Mouse (Mus musculus): ENCODE data around the gene Fam222a.

The Fam222a gene

DNA sequence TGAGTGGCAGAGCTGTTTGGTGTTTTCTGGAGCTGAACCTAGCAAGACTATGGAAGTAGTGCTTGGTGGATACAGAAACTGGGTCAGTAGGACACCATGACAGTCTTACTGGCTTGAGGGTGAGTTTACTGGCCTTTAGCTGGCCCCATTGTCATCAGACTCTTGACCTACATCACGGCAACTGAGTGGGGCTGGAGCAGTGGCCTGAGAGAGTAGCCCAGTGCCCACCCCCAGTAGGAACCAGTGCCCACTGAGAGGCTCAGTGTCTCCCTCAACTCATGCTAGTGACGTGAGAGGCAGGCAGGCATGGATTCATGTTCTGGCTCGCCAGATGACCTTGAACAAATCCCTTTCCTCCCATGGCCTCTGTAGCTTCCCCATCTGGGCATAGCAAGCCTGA lies 15.2 kb downstream of the Fam222a start:
- no peak for DNase-seq (ENCODE audit: extremely low read depth, low read depth)

- no peak for DNase-seq (ENCODE audit: extremely low read depth, low read depth)
Measured at GRCm38 (mm10) chr5:114583490-114584175, 15.8 kb downstream of the Fam222a start.

DNA sequence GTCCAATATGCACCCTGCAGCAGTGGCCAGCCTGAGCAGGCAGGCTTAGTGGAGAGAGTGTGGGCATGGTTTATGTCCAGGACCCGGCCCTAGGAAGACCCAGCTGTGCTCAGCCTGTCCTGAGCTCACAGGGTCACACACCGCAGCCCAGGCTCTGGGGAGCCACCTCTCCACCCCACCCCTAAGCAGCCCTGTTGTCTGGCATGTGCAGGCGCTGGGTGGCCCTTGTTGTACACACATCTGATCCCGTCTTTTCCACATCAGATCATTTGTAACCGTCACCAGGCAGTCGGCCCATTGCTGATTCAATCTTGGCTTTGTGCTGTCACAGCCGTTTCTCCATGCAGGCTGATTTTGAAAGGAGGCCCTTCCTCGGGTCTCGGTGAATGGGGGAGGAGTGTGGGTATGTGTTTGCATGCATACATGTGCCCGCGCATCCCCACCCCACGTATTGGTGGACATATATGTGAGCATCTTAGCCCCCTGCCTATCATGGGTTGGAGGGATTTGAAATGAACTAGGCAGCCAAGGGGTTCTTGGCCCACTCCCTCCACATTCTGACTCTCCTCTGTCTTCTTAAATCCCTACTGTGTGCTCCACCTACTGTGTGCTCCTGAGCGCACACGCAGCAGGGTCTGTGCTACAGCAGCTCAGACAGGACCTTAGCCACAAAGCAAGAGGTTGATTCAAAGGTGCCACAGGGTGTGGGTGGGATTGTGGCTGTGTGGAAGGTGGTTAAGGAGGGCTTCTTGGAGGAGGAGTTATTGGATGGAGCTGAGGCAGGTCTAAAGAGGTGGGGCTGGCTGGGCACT lies 16.7 kb downstream of the Fam222a start:
- no peak for DNase-seq (ENCODE audit: extremely low read depth, low read depth)

- DNase-seq (ENCODE audit: extremely low read depth, low read depth): no peak
Measured at GRCm38 (mm10) chr5:114585682-114586081, 17.9 kb downstream of the Fam222a start.

DNA sequence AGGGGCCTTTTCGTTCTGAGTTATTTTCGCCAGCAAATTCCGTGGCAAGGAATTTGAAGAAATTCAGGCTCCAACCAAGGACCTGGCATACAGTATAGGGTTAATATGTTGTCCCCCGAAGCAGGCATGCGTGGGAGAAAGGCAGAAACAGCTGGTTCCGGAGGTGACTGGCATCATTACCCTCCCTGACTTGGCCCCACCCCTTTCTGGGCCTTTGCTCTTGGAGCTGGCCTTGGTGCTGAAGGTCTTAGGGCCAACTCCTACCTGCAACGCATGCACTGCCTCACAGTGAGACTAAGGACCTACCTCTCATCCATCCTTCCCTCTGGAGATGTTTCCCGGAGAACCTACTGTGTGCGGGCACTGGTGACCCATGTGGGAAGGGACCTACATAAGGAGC lies 20.1 kb downstream of the Fam222a start:
- no peak for DNase-seq (ENCODE audit: extremely low read depth, low read depth)

GRCm38 (mm10) chr5:114588416-114588815 lies 20.6 kb downstream of the Fam222a start:
- DNase-seq (ENCODE audit: extremely low read depth, low read depth): no peak

DNA sequence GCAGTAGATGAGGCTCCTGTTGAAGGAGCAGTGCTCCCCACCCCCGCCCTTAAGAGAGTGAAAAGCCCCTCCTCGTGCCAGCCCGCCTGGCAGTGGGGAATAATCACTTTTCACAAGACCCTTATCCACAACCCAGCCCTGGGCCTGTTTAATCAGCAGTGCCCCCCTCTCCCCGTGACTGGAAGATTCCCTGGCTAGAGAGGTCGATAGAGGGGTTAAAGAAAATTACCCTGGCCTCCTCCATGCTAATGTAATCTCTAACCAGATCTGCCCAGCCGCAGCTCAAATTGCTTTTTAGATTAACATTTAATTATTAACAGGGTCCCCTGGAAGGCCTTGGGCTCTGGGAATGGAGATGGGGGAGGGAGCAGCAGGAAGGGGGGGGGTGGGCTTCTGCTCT lies 21.2 kb downstream of the Fam222a start:
- no peak for DNase-seq (ENCODE audit: extremely low read depth, low read depth)

DNA sequence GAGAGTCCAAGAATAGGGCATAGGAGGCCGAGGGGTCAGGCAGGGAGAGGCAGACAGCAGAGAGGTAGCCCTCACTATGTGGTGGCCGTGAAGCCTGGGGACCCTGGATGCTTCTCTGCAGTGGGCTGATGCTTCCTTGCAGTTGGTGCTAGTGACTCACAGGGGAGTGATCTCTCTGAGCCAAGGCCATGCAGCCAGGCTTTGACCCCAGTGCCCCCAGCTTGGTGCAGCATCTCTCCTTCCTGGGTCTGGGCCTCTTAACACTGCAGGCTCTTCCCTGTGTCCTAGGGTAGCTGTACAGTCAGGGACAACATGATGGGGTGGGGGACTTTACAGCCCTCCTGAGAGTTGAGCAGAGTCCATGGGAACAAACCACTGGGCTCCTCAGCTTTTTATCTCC lies 21.6 kb downstream of the Fam222a start:
- DNase-seq (ENCODE audit: extremely low read depth, low read depth): no peak

DNA sequence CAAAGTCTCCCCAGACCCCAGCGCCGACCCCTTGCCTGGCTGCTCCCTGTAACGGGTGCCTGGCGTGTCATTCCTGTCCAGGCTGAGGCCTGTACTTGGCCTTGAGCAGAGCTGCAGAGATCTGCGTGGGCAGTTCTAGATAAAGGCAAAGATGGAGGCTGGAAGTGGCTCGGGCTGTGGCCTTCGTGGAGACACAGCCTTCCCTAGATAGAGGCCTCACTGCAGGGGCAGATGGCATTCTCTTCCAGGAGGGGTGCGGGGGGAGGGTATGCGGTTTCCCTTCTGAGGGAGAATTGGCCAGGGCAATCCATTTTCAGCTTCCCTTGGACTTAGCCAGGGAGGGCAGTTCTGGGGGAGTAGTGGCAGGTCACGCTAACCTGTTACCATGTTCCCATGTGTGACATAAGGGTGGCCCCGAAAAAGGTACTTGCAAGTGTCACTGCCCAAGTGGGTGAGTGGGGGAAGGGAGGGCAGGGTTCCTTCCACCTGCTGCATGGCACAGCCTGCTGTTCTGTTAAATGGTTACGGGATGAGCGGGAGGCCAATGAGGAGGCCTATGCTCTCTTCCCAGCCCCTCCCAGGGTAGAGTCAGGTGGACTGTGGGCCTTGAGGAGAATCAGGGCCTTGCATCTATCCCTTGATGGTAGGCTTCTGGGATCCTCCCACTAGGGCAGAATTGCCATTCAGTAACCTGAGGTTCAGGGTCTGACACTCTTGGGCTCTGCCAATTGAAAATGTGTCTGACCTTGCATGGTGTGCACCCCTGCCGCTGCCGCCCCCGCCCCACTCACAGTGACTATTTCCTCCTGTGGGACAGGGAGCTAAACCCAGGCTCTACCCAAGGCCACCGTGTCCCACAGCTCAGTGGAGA lies 22.5 kb downstream of the Fam222a start:
- DNase-seq (ENCODE audit: extremely low read depth, low read depth): no peak

DNA sequence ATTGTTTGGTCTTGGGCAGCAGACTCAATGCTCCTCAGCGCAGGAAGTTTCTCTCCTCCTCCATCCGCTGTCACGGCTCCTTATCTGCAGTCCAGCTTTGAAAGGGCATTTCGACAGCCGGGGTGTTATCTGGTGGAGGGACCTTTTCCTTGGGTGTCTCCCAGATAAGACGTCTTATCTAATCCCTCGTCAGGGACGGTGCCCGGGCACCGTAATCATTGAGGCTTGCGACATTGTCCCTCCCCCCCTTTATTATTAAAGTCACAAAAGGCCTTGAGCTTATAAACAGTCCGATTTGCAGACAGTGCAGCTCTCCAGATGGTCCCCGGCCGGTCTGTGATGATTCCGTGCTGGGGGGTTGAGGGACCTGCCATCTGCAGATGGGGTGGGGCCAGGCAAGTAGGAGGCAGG lies 23.3 kb downstream of the Fam222a start:
- no peak for DNase-seq (ENCODE audit: extremely low read depth, low read depth)

DNA sequence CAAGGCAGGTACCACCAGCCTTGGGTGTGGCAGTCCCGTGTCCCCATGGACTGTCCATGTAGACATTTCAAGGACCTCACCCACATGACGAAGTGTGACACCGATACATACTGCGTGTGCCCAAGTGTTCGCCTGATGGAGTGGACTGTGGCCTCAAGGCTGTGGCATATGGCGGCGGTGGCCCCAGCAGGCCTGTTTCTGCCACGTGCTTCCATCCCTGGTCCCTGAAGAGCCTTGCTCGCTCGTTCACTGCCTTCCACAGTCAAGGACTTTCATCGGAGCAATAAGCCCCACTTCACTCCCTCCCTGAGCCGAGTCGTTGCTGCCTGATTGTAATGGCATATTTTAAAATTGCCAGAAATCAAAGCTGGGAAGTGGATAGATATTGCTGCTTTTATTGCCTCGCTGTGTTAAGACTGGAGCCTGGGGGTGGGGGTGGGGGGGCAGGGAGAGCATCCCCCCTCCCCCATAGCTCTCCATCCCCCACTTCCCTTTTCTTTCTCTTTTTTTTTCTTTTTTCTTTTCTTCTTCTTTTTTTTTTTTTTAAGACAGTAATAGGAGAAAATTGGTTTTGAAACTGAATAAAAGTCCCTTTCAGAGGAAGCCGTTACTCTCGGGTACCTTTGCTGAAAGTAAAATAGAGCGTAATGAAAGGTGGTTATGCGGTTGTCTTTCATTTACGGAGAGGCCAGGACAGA lies 24.8 kb downstream of the Fam222a start:
- no peak for DNase-seq (ENCODE audit: extremely low read depth, low read depth)

DNA sequence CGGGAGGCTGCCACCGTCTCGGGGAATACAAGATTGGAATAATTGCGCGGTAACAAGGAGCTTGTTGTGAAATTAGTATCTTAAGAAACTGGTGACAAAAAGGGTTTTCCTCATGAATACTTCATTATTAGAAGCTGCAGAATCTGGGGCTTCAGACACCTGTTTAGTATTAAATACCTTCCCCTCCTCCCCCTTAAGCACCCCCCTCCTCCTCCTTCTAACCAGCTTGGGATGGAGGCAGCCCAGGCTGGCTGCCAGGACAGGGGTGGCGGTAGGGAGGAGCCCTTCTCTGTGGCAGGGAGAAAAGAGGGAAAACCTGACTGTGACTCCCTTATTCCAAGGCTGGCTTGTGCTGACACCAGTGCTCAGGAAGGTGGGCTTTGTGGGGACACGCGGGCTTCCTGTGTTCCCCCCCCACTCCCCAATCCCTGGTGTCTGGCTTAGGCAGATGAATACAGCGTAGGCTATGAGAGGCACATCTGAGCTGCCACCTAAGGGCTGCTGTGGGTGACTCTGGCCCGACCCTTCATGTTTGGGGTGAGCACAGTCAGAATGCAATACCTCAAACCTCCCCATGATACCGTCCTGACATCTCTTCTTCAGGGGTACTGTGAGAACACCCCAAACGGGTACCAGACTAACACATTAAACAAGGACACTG lies 25.5 kb downstream of the Fam222a start:
- no peak for DNase-seq (ENCODE audit: extremely low read depth, low read depth)

DNA sequence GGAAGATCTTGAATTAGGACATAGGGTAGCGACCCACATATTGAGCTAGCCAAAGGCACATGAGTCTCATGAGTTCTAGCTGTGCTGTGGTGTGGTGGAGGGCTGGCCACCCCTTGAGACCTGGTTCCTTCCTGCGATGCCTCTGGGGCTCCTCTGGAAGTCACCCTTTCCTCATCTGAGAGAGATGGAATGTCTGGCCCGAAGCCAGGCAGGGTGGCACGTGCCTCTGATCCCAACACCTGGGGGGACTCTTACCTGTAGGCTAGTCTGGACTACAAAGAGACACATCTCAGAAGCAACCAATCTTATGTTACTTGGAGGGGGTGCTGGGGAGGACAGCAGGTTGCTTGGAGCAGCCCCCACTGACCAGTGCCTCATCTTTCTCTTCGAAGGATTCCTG lies 26.1 kb downstream of the Fam222a start:
- DNase-seq (ENCODE audit: extremely low read depth, low read depth): no peak

DNA sequence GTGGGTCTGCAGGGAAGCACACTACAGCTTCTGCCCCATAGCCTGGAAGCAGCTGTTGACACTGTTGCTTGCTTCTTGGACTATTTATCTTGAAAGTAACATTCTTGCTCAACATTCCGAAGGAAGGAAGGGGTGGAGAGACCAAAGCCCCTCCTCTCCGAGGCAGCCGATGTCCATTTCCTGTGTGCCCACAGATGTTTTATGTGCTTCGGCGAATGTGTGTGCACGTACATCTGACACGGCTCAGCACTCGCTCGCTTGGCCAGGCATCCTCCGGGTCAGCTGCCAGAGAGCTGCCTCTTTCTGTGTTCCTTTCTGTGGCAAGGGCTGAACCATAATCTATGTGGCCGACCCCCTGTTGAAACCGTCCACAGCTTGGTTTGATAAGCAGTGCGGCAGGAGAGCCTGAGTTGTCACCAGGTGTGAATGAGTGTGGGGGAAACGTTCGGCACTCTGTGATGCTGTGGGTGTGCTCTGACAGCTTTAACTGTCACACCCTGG lies 27.0 kb downstream of the Fam222a start:
- no peak for DNase-seq (ENCODE audit: extremely low read depth, low read depth)

GRCm38 (mm10) chr5:114596604-114597003 lies 28.8 kb downstream of the Fam222a start:
- no peak for DNase-seq (ENCODE audit: extremely low read depth, low read depth)

DNA sequence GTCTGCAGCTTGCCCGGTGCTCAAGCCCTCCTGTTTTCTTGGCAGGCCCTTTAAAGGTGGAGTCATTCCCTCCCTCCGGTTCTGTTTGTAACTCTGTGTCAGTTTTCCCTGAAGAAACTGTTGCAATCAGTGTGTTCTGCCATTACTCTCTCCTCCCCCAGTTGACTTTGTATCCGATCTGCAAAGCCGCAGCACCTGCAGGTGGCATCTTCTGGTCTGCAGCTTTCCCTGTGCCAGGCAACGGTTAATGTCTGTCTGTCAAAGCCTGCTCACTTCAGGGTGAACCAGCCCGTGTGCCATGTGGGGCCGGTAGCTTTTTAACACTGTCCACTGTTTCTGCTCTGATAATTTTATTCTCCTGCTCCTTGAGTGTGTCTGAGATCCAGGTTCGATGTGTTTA lies 29.4 kb downstream of the Fam222a start:
- no peak for DNase-seq (ENCODE audit: extremely low read depth, low read depth)

DNA sequence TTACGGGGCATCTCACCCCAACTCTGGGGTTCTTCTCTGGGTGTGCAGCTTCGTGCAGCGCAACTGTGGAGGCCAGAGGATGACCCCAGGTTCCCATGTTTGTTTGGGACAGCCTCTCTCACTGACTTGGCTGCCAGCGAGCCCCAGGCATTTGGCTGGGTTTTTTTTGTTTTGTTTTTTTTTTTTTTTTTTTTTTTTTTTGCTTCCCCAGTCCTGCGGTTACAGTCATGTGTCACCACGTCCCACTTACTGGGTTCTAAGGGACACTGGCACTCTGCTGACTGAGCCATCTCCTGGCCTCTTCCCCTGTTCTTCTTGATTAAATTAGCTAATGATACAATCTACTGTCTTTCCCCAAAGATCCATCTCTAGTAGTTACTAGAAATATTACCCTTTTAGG lies 29.8 kb downstream of the Fam222a start:
- DNase-seq (ENCODE audit: extremely low read depth, low read depth): no peak

- no peak for DNase-seq (ENCODE audit: extremely low read depth, low read depth)
Measured at GRCm38 (mm10) chr5:114602012-114602411, 34.2 kb downstream of the Fam222a start.

DNA sequence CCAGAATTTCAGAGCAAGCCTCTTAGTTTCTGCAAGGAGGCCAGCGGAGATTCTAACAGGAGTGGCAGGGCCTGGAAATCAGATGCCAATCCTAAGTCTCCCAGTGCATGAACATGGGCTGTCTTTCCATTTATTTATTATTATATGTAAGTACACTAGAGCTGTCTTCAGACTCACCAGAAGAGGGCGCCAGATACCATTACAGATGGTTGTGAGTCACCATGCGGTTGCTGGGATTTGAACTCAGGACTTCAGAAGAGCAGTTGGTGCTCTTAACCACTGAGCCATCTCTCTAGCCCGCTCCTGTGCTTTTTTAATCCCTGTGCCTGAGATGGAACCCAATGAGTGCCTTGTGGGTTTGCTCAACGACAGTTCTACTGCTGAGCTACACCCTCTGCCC lies 36.2 kb downstream of the Fam222a start:
- DNase-seq (ENCODE audit: extremely low read depth, low read depth): no peak

GRCm38 (mm10) chr5:114604781-114605290 lies 37.0 kb downstream of the Fam222a start:
- no peak for DNase-seq (ENCODE audit: extremely low read depth, low read depth)
